Mouse (Mus musculus) ES-E14 (cell line): ENCODE data around the gene Hoxb3.

Source experiments
- CHD2 ChIP-seq: IDR thresholded peaks from 2 replicates; pipeline ENCODE4 v1.6.1; 2014; ENCODE audit warnings: mild to moderate bottlenecking, low read depth, low read length, inconsistent platforms
- ZC3H11A ChIP-seq: IDR thresholded peaks from 2 replicates; pipeline ENCODE4 v1.6.1; 2012; ENCODE audit warnings: low read depth, mild to moderate bottlenecking, inconsistent platforms, low read length, borderline replicate concordance
- ZNF384 ChIP-seq: IDR thresholded peaks from 2 replicates; pipeline ENCODE4 v1.6.1; 2012; ENCODE audit warnings: low read depth, low read length, inconsistent platforms

DNA sequence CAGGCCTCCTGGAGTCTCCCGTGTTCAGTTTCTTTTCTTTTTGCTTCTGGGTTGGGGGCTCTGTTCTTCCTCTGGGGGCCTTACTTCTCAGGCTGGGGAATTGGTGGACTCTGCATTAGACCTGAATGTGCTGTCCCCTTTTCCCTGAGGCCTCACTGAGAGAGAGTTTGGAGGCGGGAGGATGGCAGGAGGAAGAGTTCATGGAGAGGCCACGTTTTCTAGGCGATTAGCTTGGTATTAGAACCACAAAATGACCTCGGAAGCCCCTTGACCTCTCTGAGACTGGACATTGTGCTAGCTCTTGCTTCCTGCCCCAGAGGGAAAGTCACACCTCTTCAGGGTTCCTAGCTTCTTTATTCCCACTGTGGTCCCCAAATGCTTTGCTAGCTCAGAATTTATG is 999 bp downstream of the Hoxb3 start:
- TF ChIP-seq ZNF384: no peak
- no peak for TF ChIP-seq ZC3H11A
- no peak for TF ChIP-seq CHD2
